Mouse (Mus musculus) natural killer cell, adult 2 months (primary cell): ENCODE results near the gene Arntl2.

Experiments
- DNase-seq, 2 experiments: peaks; one replicate each; pipeline ENCODE4 v3.0.0; 2022; ENCODE audit warnings: low spot score in 2 of 2

The Arntl2 gene

GRCm38 (mm10) chr6:146781566-146781965, 14.3 kb upstream of the Arntl2 start:
- DNase-seq, result no peak

- no peak for DNase-seq
These were observed 2.3 kb upstream of the Arntl2 start for GRCm38 (mm10) chr6:146793527-146793926.

DNA sequence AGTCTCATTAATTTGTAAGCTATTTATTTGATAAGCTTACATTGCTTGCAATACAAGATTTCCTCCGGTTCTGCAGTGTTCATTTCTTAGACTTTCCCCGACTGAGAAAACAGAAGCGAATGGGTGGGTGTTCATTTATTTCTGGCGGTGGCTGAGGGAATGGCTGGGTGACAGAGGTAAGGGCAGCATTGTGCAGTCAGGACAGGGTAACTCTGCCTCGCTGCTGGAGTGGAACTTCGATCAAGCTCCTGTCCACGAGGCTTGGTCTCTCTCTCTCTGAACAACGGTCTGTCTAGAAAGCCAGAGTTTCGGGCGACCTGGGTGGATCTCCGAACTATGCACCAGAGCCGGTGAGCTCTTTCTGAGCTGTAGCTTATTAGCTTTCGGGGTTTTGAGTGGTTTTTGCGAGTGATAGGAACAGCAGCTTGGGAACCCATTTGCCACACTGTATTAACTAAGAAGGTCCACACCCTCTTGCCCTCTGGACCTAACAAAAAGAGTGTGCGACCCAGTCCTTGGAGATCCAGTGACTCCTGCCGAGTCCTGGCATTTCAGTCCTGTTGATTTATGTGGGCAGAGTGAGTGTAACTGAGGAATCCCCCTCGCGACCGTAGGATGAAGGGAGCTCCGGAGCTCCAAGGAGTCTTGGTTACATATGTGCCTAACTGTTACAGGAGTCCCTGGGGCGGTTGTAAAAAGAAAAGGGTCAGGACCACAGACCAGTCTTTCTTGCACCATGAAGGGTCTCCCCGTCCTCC, 510 bp upstream of the Arntl2 start:
- no peak for DNase-seq

GRCm38 (mm10) chr6:146797446-146797845, 1.6 kb downstream of the Arntl2 start:
- DNase-seq, result no peak

GRCm38 (mm10) chr6:146809991-146810390, 14.1 kb downstream of the Arntl2 start:
- DNase-seq, result no peak

DNA sequence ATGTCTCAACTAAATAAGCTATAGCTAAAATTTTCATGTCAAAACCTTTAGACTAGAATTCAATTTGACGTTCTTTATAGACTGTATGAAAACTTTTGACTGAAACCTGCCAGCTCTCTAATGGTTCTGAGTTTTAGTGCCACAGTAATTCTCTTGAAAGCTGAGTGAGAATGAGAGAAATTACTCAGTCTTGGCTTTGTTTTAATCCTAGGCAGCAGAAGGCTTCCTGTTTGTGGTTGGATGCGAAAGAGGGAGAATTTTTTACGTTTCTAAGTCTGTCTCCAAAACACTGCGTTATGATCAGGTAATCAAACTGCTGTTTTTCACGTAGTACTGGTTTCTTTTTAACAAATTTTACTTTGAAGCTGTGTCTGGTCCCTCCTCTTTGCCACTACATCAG, 17.2 kb downstream of the Arntl2 start:
- DNase-seq, result no peak

DNA sequence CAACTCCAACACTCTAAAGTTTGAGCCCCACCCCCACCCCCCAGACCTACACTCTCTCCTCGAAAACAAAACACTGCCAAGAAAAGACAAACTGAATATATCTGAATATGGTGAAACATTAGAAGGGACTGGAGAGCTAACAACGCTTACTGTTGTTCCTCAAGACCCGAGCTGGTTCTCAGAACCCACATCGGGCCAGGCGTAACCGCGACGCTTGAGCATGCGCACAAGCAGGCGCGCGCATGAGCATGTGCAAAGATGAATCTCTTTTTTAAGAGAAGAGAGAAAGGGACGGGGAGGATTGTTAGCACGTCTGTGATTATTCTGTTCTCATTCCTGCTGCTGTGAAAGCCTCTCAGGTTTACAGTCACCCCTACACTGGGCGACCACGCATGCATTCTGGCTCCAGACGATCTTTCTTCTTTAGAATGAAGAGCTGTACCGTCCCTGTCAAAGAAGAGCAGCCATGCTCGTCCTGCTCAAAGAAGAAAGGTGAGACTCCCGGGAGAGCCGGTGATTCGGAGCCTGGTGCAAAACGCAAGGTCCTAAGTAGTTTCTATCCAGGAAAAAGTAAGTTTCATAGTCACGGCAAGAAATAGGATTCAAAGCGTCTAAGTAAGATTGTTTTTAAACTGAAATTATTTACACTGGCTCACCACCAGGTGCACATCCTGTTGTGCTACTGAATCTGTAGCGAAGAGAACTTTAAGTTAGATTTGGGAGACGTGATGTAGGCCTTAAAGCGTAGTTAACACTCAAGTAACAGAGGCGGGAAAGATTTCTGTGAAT, 24.5 kb downstream of the Arntl2 start:
- DNase-seq, result no peak

DNA sequence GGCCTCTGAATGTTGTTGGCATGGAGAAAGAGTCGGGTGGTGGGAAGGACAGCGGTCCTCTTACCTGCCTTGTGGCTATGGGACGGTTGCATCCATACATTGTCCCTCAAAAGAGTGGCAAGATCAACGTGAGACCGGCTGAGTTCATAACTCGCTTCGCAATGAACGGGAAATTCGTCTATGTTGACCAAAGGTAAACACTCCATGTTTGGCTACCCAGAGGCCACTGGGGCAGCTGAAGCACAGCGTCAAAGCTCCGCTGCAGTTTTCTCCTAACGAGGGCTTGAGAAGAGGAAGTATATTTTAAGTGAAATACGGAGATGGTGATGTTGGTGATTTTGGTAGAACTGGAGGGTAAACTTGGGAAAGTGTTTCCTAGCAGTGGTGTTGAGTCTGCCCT, 26.1 kb downstream of the Arntl2 start:
- DNase-seq, result no peak

GRCm38 (mm10) chr6:146824727-146825486, 29.1 kb downstream of the Arntl2 start:
- DNase-seq, result peak; percentile 16 to 31

- no peak for DNase-seq
These were observed 29.6 kb downstream of the Arntl2 start for GRCm38 (mm10) chr6:146825487-146825773.

- DNase-seq, result no peak
These were observed 35.5 kb downstream of the Arntl2 start for GRCm38 (mm10) chr6:146831320-146831719.

DNA sequence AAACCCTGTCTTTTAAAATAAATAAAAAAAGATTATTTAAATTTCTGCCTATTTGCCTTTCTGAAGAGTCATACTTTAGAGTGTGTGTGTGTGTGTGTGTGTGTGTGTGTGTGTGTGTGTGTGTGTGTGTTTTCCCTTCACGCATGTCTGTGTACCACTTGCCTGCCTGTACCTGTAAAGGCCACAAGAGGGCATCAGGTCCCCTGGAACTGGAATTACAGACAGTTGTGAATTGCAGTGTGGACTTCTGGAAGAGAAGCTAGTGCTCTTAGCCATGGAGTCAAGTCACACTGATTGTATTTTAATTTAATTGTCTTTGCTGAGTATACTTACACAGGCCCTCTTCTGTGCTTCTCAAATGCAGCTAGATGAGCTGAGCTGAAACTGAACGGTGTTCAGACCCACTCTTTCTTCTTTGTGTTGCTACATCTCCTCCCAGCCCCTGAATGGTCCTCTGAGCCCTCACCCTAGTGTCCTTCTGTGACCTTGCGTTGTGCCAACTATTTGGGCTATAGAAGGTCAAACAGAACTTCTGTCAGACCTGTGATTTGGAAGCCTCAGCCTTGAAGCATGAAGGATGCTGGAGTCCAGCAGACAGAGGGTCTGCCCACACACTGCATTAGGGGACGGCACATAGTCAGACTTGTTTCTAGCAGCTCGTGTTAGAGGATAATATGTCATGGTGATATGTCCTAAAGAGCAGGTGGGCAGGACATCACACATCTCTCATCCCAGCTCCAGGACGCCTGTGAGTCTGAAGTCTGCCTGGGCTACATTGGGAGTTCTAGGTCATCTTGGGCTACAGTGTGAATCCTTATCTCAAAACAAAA, 37.8 kb downstream of the Arntl2 start:
- DNase-seq, result peak in 1 of 2 experiments; percentile 5

DNA sequence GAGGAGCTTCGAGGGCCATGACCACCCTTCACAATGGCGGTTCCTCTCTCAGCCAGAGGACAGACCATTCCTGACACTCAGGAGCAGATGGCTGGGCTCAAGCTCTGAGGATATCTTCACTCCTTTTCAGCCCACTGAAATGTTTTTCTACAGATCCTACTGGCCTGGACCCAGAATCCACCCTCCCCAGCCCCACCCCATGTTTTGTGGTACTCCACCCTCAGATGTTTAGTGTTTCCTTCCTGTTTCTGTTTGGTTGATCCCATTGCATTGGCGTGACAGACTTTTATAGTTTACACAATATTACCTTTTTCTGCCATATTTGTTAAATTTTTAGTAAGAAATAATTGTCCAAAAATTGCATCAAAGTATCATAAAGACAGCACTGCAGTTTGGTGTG, 38.5 kb downstream of the Arntl2 start:
- DNase-seq, result no peak

DNA sequence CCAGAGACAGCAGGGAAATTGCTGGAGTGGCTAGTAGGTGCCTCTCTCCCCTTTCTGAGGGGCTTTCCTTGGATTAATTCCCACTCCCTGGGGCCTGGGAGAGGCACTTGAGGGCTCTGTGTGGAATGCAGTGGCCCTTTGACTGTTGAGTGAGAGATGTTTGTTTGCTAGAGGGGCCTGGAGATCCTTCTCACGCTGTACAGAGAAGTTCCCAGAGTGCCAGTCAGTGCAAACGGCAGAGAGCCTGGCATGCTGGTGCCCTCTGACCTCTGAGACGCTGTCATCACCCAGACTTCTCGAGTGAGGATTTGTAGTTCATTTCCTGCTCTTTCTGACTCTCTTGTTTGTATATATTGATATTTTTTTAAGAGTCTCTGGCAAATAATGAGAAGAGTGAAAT, 39.9 kb downstream of the Arntl2 start:
- no peak for DNase-seq

GRCm38 (mm10) chr6:146837316-146837715, 41.5 kb downstream of the Arntl2 start:
- DNase-seq, result no peak

GRCm38 (mm10) chr6:146838366-146838765, 42.5 kb downstream of the Arntl2 start:
- no peak for DNase-seq

DNA sequence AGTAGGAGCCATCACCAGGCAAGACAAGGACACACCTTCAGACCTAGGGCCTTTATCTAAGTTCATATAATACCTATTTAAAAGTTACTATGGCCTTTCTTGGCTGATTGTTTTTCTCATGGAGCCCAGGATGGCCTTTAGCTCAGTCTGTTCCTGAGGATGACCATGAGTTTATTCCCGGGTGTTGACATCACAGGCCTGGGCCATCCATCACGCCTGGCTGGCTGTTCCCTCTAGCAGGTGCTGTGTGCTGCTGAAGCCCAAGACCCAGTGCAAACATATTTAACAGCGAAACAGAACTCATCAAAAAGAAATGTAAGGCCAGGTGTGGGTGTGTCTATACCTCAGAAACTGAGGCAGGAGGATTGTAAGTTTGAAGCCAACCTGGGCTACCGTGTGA, 43.0 kb downstream of the Arntl2 start:
- DNase-seq, result no peak

DNA sequence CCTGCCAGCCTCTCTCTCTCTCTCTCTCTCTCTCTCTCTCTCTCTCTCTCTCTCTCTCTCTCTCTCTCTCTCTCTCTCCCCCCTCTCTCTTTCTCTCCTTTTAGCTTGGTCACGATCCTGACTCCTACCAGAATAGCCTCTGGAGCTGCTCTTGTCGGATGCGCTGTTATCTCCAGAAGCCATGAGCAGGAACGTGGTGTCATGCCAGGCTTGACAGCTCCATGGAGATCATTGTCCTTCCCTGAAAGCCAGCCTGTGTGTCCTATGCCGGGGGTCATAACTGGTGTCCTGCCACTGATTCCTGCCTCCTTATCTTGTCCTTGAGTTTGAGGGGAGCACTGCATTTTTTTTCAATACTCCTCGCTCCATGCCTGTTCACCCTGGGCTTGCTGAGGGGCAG, 49.0 kb downstream of the Arntl2 start:
- no peak for DNase-seq

DNA sequence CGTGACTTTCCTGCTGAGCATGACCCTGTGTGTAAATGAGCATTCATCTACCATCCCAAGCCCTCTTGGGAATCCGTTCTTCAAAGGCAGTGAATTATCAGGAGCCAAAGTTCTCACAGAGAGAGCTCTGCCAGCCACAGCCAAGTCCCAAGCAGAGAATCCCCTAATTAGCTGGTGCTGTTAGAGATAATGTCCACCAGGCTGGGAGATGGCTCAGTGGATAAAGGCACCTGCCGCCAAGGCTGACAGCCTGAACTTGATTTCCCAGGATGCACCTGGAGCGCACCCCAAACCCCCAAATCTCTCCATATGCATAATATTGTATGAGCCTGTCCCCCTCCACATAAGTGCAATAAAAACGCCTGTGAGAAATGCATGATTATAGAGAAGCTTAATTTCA, 49.5 kb downstream of the Arntl2 start:
- no peak for DNase-seq

DNA sequence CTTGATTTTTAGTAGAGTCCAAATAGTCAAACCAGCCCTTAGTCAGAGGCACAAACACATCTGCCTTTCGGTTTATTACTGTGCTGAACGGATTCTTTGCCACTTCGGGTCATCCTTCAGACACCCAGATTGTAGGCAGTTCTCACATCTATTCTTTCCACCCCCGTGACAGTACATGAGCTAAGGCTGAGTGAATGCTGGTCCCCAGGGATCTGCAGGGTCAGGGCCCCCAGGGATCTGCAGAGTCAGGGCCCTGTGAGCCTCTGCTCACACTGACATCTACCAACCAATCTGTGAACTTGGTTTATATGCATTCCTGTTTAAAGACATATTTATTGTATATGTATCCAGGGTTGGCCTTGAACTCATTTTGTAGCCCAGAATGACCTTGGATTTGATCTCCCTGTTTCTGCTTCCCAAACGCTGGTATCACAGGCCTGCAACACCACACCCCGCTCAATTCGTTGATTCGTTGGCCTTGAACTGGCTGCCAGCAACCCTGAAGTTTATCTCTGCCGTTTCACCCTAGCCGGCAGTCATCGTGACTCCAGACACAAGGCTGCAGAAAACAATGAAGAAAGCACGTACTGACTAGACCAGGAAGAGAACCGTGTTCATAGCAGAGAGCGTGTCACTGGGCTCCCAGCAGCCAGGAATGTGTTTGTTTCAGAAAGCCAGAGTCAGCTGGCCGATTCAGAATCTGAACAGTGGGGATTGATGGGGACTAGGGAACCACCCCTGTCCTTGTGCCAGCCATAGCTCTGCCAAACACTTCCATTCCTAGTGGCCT, 50.3 kb downstream of the Arntl2 start:
- no peak for DNase-seq

GRCm38 (mm10) chr6:146847402-146847801, 51.5 kb downstream of the Arntl2 start:
- no peak for DNase-seq
